Mouse (Mus musculus) spleen, adult 2 months (tissue): ENCODE measurements around the gene Nudt15. TPM values are rescaled to one million over a fixed set of nuclear protein-coding genes. Genes with fewer than 3 reads are reported as not detected.

ENCODE experiments used
- DNase-seq, 2 experiments: peaks; one replicate each; pipeline versions ENCODE4 v3.0.0 to v3.0.0-alpha.2; 2012 to 2021; ENCODE audit warnings: low spot score in 2 of 2, low read depth in 1 of 2
- H3K27ac ChIP-seq: fragments of 200-500 bp; 2 replicates; pipeline ENCODE4 v1.5.1; 2012; ENCODE audit warnings: low read length, inconsistent platforms; ENCODE audit not compliant: insufficient read depth
- H3K27me3 ChIP-seq: fragments of 200-500 bp; 2 replicates; pipeline ENCODE4 v1.6.1; 2012; ENCODE audit warnings: mild to moderate bottlenecking, moderate library complexity, low read length, inconsistent platforms; ENCODE audit not compliant: control insufficient read depth, insufficient read depth
- H3K36me3 ChIP-seq: fragments of 200-500 bp; 2 replicates; pipeline ENCODE4 v1.6.1; 2012; ENCODE audit warnings: mild to moderate bottlenecking, low read length, inconsistent platforms; ENCODE audit not compliant: control insufficient read depth, insufficient read depth
- H3K4me1 ChIP-seq: fragments of 200-500 bp; 2 replicates; pipeline ENCODE4 v1.6.1; 2011; ENCODE audit warnings: inconsistent platforms; ENCODE audit not compliant: control insufficient read depth, insufficient read depth, insufficient read length
- H3K4me3 ChIP-seq: fragments of 200-500 bp; 2 replicates; pipeline ENCODE4 v1.5.1; 2011; ENCODE audit warnings: mild to moderate bottlenecking, inconsistent platforms; ENCODE audit not compliant: insufficient read depth, insufficient read length; ENCODE audit errors: extremely low read depth
- CTCF ChIP-seq: fragments of 200-500 bp; IDR thresholded peaks from 2 replicates; pipeline ENCODE4 v1.5.1; 2011; ENCODE audit warnings: mild to moderate bottlenecking, inconsistent platforms; ENCODE audit not compliant: insufficient read depth, insufficient read length, insufficient replicate concordance; ENCODE audit errors: extremely low read depth
- POLR2A ChIP-seq: fragments of 200-500 bp; IDR thresholded peaks from 2 replicates; pipeline ENCODE4 v1.6.1; 2011; ENCODE audit warnings: low read depth, low read length, inconsistent platforms
- WGBS: fragments of 180-500 bp; shearing (Covaris S2); methylation state at CpG from one replicate; pipeline ENCODE4 v1.1.7; 2018; 5-methylcytosine and 5-hydroxymethylcytosine counted together
- polyA plus RNA-seq: library from polyadenylated mRNA; depleted of rRNA; stranded (reverse); fragments of >200 nt; gene quantifications from 2 replicates; pipeline ENCODE4 v1.2.3, GENCODE M21; 2012

Nudt15 gene
- polyA plus RNA-seq, 1 experiment, result 2.3 TPM

DNA sequence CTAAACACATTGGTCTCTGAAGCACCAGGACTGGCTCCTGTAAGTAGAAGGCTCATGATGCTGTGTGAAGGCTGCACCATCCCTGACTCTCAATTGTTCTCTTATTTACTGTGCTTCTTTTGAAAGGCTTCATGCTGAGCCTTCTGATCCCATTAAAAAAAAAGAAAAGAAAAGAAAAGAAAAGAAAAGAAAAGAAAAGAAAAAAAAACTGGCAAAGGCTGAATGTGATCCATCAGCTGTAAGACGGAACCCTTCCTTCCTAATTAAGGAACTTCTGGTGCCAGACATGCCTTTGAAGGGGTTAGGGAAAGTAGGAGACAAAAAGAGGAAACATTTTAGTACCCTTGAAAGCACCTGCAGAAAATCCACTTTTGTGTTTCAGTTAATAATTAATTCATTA, 68.3 kb downstream of the Nudt15 start:
- WGBS, result 74% methylated on average over 1 of the region's 1 CpGs
- Histone ChIP-seq H3K36me3 (no peaks in the 10 kb centered on the region), H3K4me1 (no peaks in the 10 kb centered on the region), H3K27ac (no peak overlapping the region), H3K27me3 (no peaks in the 10 kb centered on the region), H3K4me3 (no peak overlapping the region)
- no peak for TF ChIP-seq POLR2A
- no peak for TF ChIP-seq CTCF
- DNase-seq, result no peak

DNA sequence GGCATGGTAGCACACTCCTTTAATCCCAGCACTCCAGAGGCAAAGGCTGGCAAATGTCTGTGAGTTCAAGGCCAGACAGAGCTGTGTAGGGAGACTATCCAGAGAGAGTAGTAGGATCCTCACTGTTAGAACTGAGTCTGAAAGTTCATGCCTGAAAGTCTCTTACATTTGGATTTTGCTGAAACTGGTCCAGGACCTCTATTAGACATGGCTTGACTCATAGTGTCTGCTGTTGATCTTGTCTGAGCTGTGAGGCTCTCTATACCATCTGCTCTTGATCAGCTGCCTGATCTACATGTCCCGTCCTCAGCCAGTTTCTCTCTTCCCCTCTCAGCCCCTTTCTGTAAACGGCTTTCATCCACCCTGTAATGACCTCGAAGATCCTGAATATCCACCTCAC, 69.7 kb downstream of the Nudt15 start:
- 79% methylated on average over 3 of the region's 3 CpGs for WGBS

DNA sequence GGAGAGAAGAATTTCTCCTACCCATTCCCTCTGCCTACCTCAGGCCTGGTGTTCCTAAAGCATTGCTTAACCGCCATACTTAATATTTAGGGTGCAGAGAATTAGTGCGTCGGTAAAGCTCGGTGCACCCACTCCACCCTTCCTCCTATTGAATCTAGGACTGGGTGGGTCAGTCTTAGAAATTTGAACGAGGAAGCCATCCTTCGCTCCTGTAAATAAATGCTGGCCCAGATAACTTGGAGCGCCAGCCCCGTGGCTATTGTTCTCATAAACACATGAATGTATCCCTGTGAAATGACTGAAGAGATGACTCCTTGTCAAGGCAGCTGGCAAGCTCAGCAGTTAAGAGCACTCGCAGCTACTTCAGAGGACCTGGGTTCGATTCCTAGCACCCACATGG, 71.0 kb downstream of the Nudt15 start:
- WGBS, result 93% methylated on average over 10 of the region's 10 CpGs
- H3K27ac ChIP-seq, result no peak overlapping the region

More for the DNA sequence above, 69.7 kb downstream of the Nudt15 start:
- DNase-seq, result no peak
- Histone ChIP-seq H3K4me3 (no peak overlapping the region), H3K4me1 (no peaks in the 10 kb centered on the region), H3K36me3 (no peaks in the 10 kb centered on the region), H3K27ac (no peak overlapping the region), H3K27me3 (no peaks in the 10 kb centered on the region)
- TF ChIP-seq CTCF (no peak), POLR2A (no peak)

DNA sequence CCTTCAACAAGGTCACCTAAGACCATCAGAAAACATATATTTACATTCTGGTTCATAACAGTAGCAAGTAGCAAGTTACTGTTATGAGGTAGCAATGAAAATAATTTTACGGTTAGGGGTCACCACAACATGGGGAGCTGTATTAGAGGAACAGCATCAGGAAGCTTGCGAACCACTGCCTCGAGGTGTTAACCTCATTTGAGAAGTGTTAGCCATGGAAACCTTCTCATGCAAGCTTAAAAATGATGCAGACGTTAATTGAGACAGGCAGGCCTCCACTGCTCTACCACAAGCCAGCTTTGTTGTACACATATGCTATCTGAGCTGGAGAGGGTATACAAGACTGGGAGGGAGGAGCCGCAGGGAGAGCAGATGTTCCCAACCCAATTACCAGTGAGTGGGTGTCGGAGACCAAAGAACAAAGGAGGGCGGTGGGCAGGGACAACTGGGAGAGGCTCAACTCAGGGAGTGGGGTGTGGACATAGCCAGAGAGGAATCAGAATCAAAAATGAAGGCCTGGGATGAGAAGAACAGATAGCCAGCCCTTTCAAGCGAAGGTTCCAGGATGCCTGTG, 71.6 kb downstream of the Nudt15 start:
- TF ChIP-seq CTCF, result no peak
- no peak for TF ChIP-seq POLR2A
- DNase-seq, result no peak
- no peak overlapping the region for H3K4me3 ChIP-seq
- no peaks in the 10 kb centered on the region for H3K27me3 ChIP-seq
- WGBS, result 77% methylated on average over 8 of the region's 8 CpGs
- H3K36me3 ChIP-seq, result no peaks in the 10 kb centered on the region
- H3K27ac ChIP-seq, result no peak overlapping the region
- no peaks in the 10 kb centered on the region for H3K4me1 ChIP-seq

More for the DNA sequence above, 71.0 kb downstream of the Nudt15 start:
- no peaks in the 10 kb centered on the region for H3K4me1 ChIP-seq
- no peaks in the 10 kb centered on the region for H3K36me3 ChIP-seq
- H3K4me3 ChIP-seq, result no peak overlapping the region
- TF ChIP-seq CTCF (no peak), POLR2A (no peak)
- no peaks in the 10 kb centered on the region for H3K27me3 ChIP-seq
- DNase-seq, result no peak

DNA sequence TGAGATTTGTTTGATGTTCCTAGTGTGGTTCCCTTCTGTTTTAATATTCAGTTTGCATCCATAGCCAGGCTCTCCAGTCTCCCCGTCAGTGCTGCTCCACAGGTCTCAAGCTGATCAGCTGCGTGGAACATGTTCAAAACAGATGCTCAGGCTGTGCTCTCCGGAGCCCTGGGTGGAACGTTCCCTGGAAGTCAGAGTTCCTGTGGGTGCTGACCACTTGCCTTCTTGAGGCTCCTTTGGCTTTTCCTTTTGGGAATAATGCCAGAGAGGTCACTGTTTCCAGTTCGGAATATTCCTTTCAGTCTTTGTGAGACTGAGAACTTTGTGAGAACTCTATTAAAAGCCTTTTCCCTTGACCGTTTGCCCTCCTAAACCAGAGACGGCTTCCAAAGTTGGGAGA, 72.5 kb downstream of the Nudt15 start:
- Histone ChIP-seq H3K27me3 (no peaks in the 10 kb centered on the region), H3K4me1 (no peaks in the 10 kb centered on the region), H3K36me3 (no peaks in the 10 kb centered on the region), H3K4me3 (no peak overlapping the region), H3K27ac (no peak overlapping the region)
- 80% methylated on average over 7 of the region's 7 CpGs for WGBS
- no peak for DNase-seq
- TF ChIP-seq CTCF (no peak), POLR2A (no peak)

DNA sequence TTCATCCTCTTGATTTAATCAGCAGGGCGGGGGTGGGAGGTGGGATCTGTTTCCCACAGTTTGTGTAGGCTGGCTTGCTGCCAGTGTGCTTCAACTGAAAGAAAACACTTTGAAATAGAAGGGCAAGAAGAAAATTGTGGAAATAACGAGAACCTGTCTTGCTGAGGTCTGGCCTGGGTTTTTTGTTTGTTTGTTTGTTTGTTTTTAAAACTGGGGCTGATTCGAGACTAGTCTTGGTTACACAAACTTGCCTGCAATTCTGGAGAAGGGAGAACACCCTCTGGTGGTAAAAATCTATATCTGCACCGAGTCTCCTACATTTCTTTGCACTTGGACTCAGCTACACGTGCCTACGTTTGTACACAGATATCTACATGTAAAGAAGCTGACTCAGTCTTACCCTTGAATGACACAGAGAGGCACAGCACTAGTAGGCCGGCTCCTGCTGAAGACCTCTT, 73.4 kb downstream of the Nudt15 start:
- 12% methylated on average over 7 of the region's 7 CpGs for WGBS
- H3K36me3 ChIP-seq, result no peaks in the 10 kb centered on the region
- peak in 1 of 2 experiments; percentile 26 for DNase-seq
- H3K4me3 ChIP-seq, result no peak overlapping the region
- no peaks in the 10 kb centered on the region for H3K27me3 ChIP-seq
- no peak overlapping the region for H3K27ac ChIP-seq
- TF ChIP-seq POLR2A (no peak), CTCF (no peak)
- no peaks in the 10 kb centered on the region for H3K4me1 ChIP-seq

DNA sequence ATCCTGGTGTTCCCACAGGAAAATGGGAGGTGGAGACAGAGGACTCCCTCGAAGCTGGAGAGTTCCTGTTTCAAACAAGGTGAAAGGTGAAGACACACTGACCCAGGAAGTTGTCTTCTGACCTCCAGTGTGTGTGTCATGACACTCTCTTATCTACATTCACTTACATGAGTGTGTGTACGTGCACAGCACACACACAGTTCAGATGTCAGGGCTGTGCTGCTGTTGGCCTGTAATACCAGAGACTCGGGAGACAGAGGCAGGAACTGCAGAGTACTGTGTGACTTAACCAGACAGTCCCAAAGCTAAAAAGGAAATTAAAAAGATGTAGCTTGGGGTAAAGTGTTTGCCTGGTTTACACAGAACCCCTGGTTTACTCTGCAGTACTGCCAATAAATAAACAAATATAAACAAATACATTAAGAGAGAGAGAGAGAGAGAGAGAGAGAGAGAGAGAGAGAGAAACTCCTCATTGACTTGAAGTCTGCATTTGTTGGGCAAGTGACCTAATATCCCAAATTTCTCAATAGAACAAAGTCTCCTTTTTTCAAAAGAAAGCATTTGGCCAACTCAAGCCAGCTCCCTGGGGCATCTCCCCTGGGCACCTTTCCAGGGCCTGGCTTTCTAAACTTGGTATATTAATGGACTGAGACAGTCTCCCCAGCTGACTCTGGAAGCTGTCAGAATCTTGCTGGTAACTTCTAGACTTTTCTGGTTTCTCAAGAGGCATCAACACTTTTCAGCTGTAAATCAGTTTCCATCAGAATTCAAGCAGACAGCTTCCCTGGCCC, 74.2 kb downstream of the Nudt15 start:
- Histone ChIP-seq H3K36me3 (no peaks in the 10 kb centered on the region), H3K4me1 (no peaks in the 10 kb centered on the region), H3K27ac (no peak overlapping the region), H3K4me3 (no peak overlapping the region), H3K27me3 (no peaks in the 10 kb centered on the region)
- WGBS, result 49% methylated on average over 3 of the region's 3 CpGs
- TF ChIP-seq CTCF (no peak), POLR2A (no peak)
- DNase-seq, result no peak
